Mouse (Mus musculus): ENCODE results near the gene Rhoj. TPM values are rescaled to one million over a fixed set of nuclear protein-coding genes. Genes with fewer than 3 reads are reported as not detected.

Gene Rhoj
- total RNA-seq, 2 experiments from 2014 or later = 29.8 to 32.6 TPM

GRCm38 (mm10) chr12:75449475-75449966 is 141.4 kb downstream of the Rhoj start:
- intact Hi-C loops (cut with DNase I; ENCODE audit: low total_unique reads) = no loop called here
- DNase-seq = no peak

GRCm38 (mm10) chr12:75450011-75450410 is 141.9 kb downstream of the Rhoj start:
- intact Hi-C loops (cut with DNase I; ENCODE audit: low total_unique reads) = no loop called here
- DNase-seq = no peak

- no peak for DNase-seq
- intact Hi-C loops (cut with DNase I; ENCODE audit: low total_unique reads) = no loop called here
These were observed 142.5 kb downstream of the Rhoj start for GRCm38 (mm10) chr12:75450592-75450991.

Other genes with a start within 250 kb of the Rhoj start
- under 1 TPM; 0.04 to 0.08 TPM for gene Kcnh5, start 131.0 kb upstream of the Rhoj start, total RNA-seq (2021)
- not detected for gene Gphb5, start 108.5 kb downstream of the Rhoj start, total RNA-seq (2021)